Mouse (Mus musculus): ENCODE measurements around the gene Bche. TPM values are rescaled to one million over a fixed set of nuclear protein-coding genes. Genes with fewer than 3 reads are reported as not detected.

Bche gene
- total RNA-seq (2021), result 1 to 10 TPM; 6.0 to 6.6 TPM
- long read RNA-seq, experiment 1, full-length matches to known transcripts, result 3 of 5 reads
- long read RNA-seq, experiment 1, partial matches to known transcripts, result 1 of 5 reads
- long read RNA-seq, experiment 1, other reads (novel, unspliced or antisense), result 1 of 5 reads
- long read RNA-seq, experiment 2, full-length matches to known transcripts, result 2 of 2 reads
- long read RNA-seq, experiment 2, partial matches to known transcripts, result 0 of 2 reads
- long read RNA-seq, experiment 2, other reads (novel, unspliced or antisense), result 0 of 2 reads

GRCm38 (mm10) chr3:73708410-73708714 lies at the start of gene Bche:
TSS of gene Bche (minus strand) at chr3:73708415.
- DNase-seq, result no peak

- DNase-seq, result no peak
These were observed 33.8 kb upstream of the Bche start for GRCm38 (mm10) chr3:73741998-73742397.

GRCm38 (mm10) chr3:73731677-73732076 lies 23.5 kb upstream of the Bche start:
- no peak for DNase-seq

GRCm38 (mm10) chr3:73729511-73729910 lies 21.3 kb upstream of the Bche start:
- no peak for DNase-seq

GRCm38 (mm10) chr3:73725711-73726110 lies 17.5 kb upstream of the Bche start:
- DNase-seq, result no peak

GRCm38 (mm10) chr3:73724869-73725268 lies 16.7 kb upstream of the Bche start:
- DNase-seq, result no peak

- DNase-seq, result no peak
These were observed 9.5 kb upstream of the Bche start for GRCm38 (mm10) chr3:73717610-73718284.

GRCm38 (mm10) chr3:73709871-73710270 lies 1.7 kb upstream of the Bche start:
- peak; percentile 13 for DNase-seq

GRCm38 (mm10) chr3:73707461-73708409 lies 480 bp downstream of the Bche start:
- DNase-seq, result peak; percentile 71

GRCm38 (mm10) chr3:73706544-73706943 lies 1.7 kb downstream of the Bche start:
- DNase-seq, result no peak

- no peak for DNase-seq
These were observed 9.3 kb downstream of the Bche start for GRCm38 (mm10) chr3:73698889-73699288.

- DNase-seq, result no peak
These were observed 34.9 kb downstream of the Bche start for GRCm38 (mm10) chr3:73673333-73673732.

- DNase-seq, result no peak
These were observed 40.0 kb downstream of the Bche start for GRCm38 (mm10) chr3:73668172-73668571.

- no peak for DNase-seq
These were observed 40.7 kb downstream of the Bche start for GRCm38 (mm10) chr3:73667245-73668131.

GRCm38 (mm10) chr3:73650281-73650680 lies 57.9 kb downstream of the Bche start:
- DNase-seq, result no peak

GRCm38 (mm10) chr3:73647064-73647463 lies 61.2 kb downstream of the Bche start:
- no peak for DNase-seq

- DNase-seq, result no peak
These were observed 96.8 kb downstream of the Bche start for GRCm38 (mm10) chr3:73611421-73611820.

GRCm38 (mm10) chr3:73591757-73592533 lies 116.3 kb downstream of the Bche start:
- no peak for DNase-seq
